ENCODE assay signal across 12 mouse cellular contexts in genomic region chr10:127323131-127323855, GRCm38 (mm10). TPM values are rescaled to one million over a fixed set of nuclear protein-coding genes. Genes with fewer than 3 reads are reported as not detected.
DNase-seq lines count a peak whose midpoint lies in the region; ATAC-seq and TF ChIP-seq lines count a peak whose summit lies in the region.
"Had no signal": no experiment of that assay in that cellular context is flagged by ENCODE, and none has a peak within 500 bp of the region (broad histone marks: within the 10 kb centered on the region; RNA-seq: fewer than 3 reads in every experiment).

No protein-coding gene starts in this region.

- H3K4me3 ChIP-seq in lung, postnatal 0 days (ENCODE audit: low read depth, low read length): no peak overlapping the region; the same call in 1 of the 2 replicates
- no peak overlapping the region for H3K4me3 ChIP-seq in hindbrain, embryonic 16.5 days (ENCODE audit: low read length)
- no peak overlapping the region for H3K4me3 ChIP-seq in midbrain, postnatal 0 days (ENCODE audit: low read depth, low read length)
- H3K4me3 ChIP-seq: midbrain, embryonic 12.5 days had no signal

- peaks cover 8% of the 10 kb centered on the region for H3K4me1 ChIP-seq in lung, postnatal 0 days (ENCODE audit: insufficient read depth, low read depth, low read length)
- H3K4me1 ChIP-seq in hindbrain, embryonic 16.5 days (ENCODE audit: control insufficient read depth, insufficient read depth, low read depth, low read length): peaks cover 10% of the 10 kb centered on the region
- H3K4me1 ChIP-seq in midbrain, postnatal 0 days (ENCODE audit: insufficient read depth, low read length): peaks cover 3% of the 10 kb centered on the region; the same call in 1 of the 2 replicates

- TF ChIP-seq CTCF in lung, postnatal 0 days (IDR thresholded peaks at IDR 0.05): no peak
- no peak for TF ChIP-seq CTCF in midbrain, postnatal 0 days (IDR thresholded peaks at IDR 0.05)

- TF ChIP-seq EP300 in lung, postnatal 0 days (IDR thresholded peaks at IDR 0.05): no peak

- no peak for ATAC-seq in CD4-positive, CD25-positive, alpha-beta regulatory T cell, adult 4 months
- no peak for ATAC-seq in lung, postnatal 0 days
- ATAC-seq in hindbrain, embryonic 16.5 days: no peak
- no peak for ATAC-seq in midbrain, postnatal 0 days (ENCODE audit: low FRiP score)

- H3K9me3 ChIP-seq in lung, postnatal 0 days (ENCODE audit: low read length): no peaks in the 10 kb centered on the region
- 0 out of 2 replicates have a peak, but pooled peaks cover 2% of the 10 kb centered on the region for H3K9me3 ChIP-seq in hindbrain, embryonic 16.5 days (ENCODE audit: control insufficient read depth, low read length)
- no peaks in the 10 kb centered on the region for H3K9me3 ChIP-seq in midbrain, postnatal 0 days (ENCODE audit: low read length)
- H3K9me3 ChIP-seq: midbrain, embryonic 12.5 days had no signal

- no peak overlapping the region for H3K9ac ChIP-seq in lung, postnatal 0 days (replicated peaks; ENCODE audit: low read depth)
- no peak overlapping the region for H3K9ac ChIP-seq in hindbrain, embryonic 16.5 days (ENCODE audit: low read depth, low read length)
- no peak overlapping the region for H3K9ac ChIP-seq in midbrain, postnatal 0 days (replicated peaks; ENCODE audit: low read length, poor library complexity, severe bottlenecking)
- H3K9ac ChIP-seq: midbrain, embryonic 12.5 days had no signal

- peaks cover 42% of the 10 kb centered on the region for H3K27me3 ChIP-seq in lung, postnatal 0 days (replicated peaks; ENCODE audit: insufficient read depth, low read length)
- H3K27me3 ChIP-seq in hindbrain, embryonic 16.5 days (replicated peaks; ENCODE audit: control insufficient read depth, insufficient read depth, low read length): peaks cover 44% of the 10 kb centered on the region
- peaks cover 44% of the 10 kb centered on the region for H3K27me3 ChIP-seq in midbrain, postnatal 0 days (ENCODE audit: insufficient read depth, low read length)

- H3K27ac ChIP-seq in lung, postnatal 0 days (ENCODE audit: low read length): no peak overlapping the region; the same call in none of the 2 replicates
- no peak overlapping the region for H3K27ac ChIP-seq in hindbrain, embryonic 16.5 days (ENCODE audit: low read depth, low read length)
- no peak overlapping the region for H3K27ac ChIP-seq in midbrain, postnatal 0 days (ENCODE audit: low read depth, low read length)
- H3K27ac ChIP-seq: midbrain, embryonic 12.5 days had no signal

- no peaks in the 10 kb centered on the region for H3K36me3 ChIP-seq in lung, postnatal 0 days (ENCODE audit: insufficient read depth, low read length)
- no peaks in the 10 kb centered on the region for H3K36me3 ChIP-seq in hindbrain, embryonic 16.5 days (ENCODE audit: control insufficient read depth, insufficient read depth, low read length)
- no peaks in the 10 kb centered on the region for H3K36me3 ChIP-seq in midbrain, postnatal 0 days (ENCODE audit: insufficient read depth, low read length)
- H3K36me3 ChIP-seq: midbrain, embryonic 12.5 days had no signal

- H3K4me2 ChIP-seq in lung, postnatal 0 days (replicated peaks; ENCODE audit: low read depth, low read length): peak overlapping the region; percentile 17; the same call in 1 of the 2 replicates
- no peak overlapping the region for H3K4me2 ChIP-seq in hindbrain, embryonic 16.5 days (ENCODE audit: low read length)
- H3K4me2 ChIP-seq in midbrain, postnatal 0 days (ENCODE audit: low read depth, low read length, poor library complexity, severe bottlenecking): no peak overlapping the region
- H3K4me2 ChIP-seq: midbrain, embryonic 12.5 days had no signal

- peak; percentile 49 for DNase-seq in CD4-positive, CD25-positive, alpha-beta regulatory T cell, adult 2 months (ENCODE audit: low read depth, low spot score)
- DNase-seq in testis, postnatal 10 days (ENCODE audit: low spot score): peak; percentile 44
- no peak for DNase-seq in testis, postnatal 14 days (ENCODE audit: low spot score)
- peak; percentile 51 for DNase-seq in lung, postnatal 0 days (ENCODE audit: low spot score)
- DNase-seq in thymus, postnatal 36 days: peak; percentile 70 to 76
- DNase-seq in midbrain, postnatal 0 days (ENCODE audit: low spot score): no peak
- DNase-seq: adrenal gland, postnatal 36 days; layer of hippocampus, postnatal 36 days had no signal

- WGBS in lung, postnatal 0 days: 59% methylated on average over 17 of the region's 17 CpGs
- WGBS in hindbrain, embryonic 16.5 days: 82% methylated on average over 17 of the region's 17 CpGs
- 81% methylated on average over 17 of the region's 17 CpGs for WGBS in midbrain, postnatal 0 days

RNA-seq across cellular contexts. Expression of gene Arhgap9, which starts 1.5 kb away (rescaled TPM):
- 100 to 1,000 TPM in 1 of 2 experiments, 10 to 100 TPM in 1; 92.4 to 118 TPM for polyA plus RNA-seq in CD4-positive, CD25-positive, alpha-beta regulatory T cell, adult 4 months (2017; shearing (Covaris generic))
- 8.5 TPM in 2 replicates for polyA plus RNA-seq in lung, postnatal 0 days (2015; fragmentation: Nextera tagmentation; extraction: Ambion mirVana)
- 0.79 and 0.81 TPM in 2 replicates for polyA plus RNA-seq in hindbrain, embryonic 16.5 days (2015; fragmentation: Nextera tagmentation; extraction: Ambion mirVana)
- 0.24 and 1.2 TPM in 2 replicates for total RNA-seq in midbrain, postnatal 0 days (2014; rRNA removed)
- polyA plus RNA-seq in midbrain, postnatal 0 days (2015; fragmentation: Nextera tagmentation; extraction: Ambion mirVana): 0.91 and 1.0 TPM in 2 replicates

RNA-seq across cellular contexts. Expression of gene Mars, which starts 11.7 kb away (rescaled TPM):
- polyA plus RNA-seq in CD4-positive, CD25-positive, alpha-beta regulatory T cell, adult 4 months (2017; shearing (Covaris generic)): 10 to 100 TPM; 20.4 to 33.2 TPM
- 61.1 and 63.1 TPM in 2 replicates for polyA plus RNA-seq in lung, postnatal 0 days (2015; fragmentation: Nextera tagmentation; extraction: Ambion mirVana)
- polyA plus RNA-seq in hindbrain, embryonic 16.5 days (2015; fragmentation: Nextera tagmentation; extraction: Ambion mirVana): 108 and 113 TPM in 2 replicates
- 62.6 and 84.3 TPM in 2 replicates for total RNA-seq in midbrain, postnatal 0 days (2014; rRNA removed)
- polyA plus RNA-seq in midbrain, postnatal 0 days (2015; fragmentation: Nextera tagmentation; extraction: Ambion mirVana): 103 and 112 TPM in 2 replicates

RNA-seq across cellular contexts. Expression of gene Gli1, which starts 18.5 kb away (rescaled TPM):
- under 1 TPM; 0.19 to 0.75 TPM for polyA plus RNA-seq in CD4-positive, CD25-positive, alpha-beta regulatory T cell, adult 4 months (2017; shearing (Covaris generic))
- 4.2 and 5.2 TPM in 2 replicates for polyA plus RNA-seq in lung, postnatal 0 days (2015; fragmentation: Nextera tagmentation; extraction: Ambion mirVana)
- 1.8 and 2.1 TPM in 2 replicates for polyA plus RNA-seq in hindbrain, embryonic 16.5 days (2015; fragmentation: Nextera tagmentation; extraction: Ambion mirVana)
- total RNA-seq in midbrain, postnatal 0 days (2014; rRNA removed): 4.2 and 6.9 TPM in 2 replicates
- polyA plus RNA-seq in midbrain, postnatal 0 days (2015; fragmentation: Nextera tagmentation; extraction: Ambion mirVana): 1.0 and 1.1 TPM in 2 replicates

RNA-seq across cellular contexts. Expression of gene Inhbe, which starts 30.9 kb away (rescaled TPM):
- polyA plus RNA-seq in CD4-positive, CD25-positive, alpha-beta regulatory T cell, adult 4 months (2017; shearing (Covaris generic)): not detected
- polyA plus RNA-seq in lung, postnatal 0 days (2015; fragmentation: Nextera tagmentation; extraction: Ambion mirVana): not detected in 2 replicates
- 0.03 and 0.09 TPM in 2 replicates for polyA plus RNA-seq in hindbrain, embryonic 16.5 days (2015; fragmentation: Nextera tagmentation; extraction: Ambion mirVana)
- not detected in 2 replicates for total RNA-seq in midbrain, postnatal 0 days (2014; rRNA removed)
- 0.04 TPM in 1 of 2 replicates, not detected in the other for polyA plus RNA-seq in midbrain, postnatal 0 days (2015; fragmentation: Nextera tagmentation; extraction: Ambion mirVana)
- total RNA-seq: adrenal gland, postnatal 36 days; layer of hippocampus, postnatal 36 days had no signal
- polyA plus RNA-seq: intestine, embryonic 14.5 days; midbrain, embryonic 12.5 days had no signal

RNA-seq across cellular contexts. Expression of gene Mbd6, which starts 34.5 kb away (rescaled TPM):
- polyA plus RNA-seq in CD4-positive, CD25-positive, alpha-beta regulatory T cell, adult 4 months (2017; shearing (Covaris generic)): 10 to 100 TPM in 1 of 2 experiments, 1 to 10 TPM in 1; 4.0 to 14.7 TPM
- polyA plus RNA-seq in lung, postnatal 0 days (2015; fragmentation: Nextera tagmentation; extraction: Ambion mirVana): 13.5 and 14.2 TPM in 2 replicates
- 11.2 and 11.5 TPM in 2 replicates for polyA plus RNA-seq in hindbrain, embryonic 16.5 days (2015; fragmentation: Nextera tagmentation; extraction: Ambion mirVana)
- 8.2 and 10.0 TPM in 2 replicates for total RNA-seq in midbrain, postnatal 0 days (2014; rRNA removed)
- 7.3 and 11.2 TPM in 2 replicates for polyA plus RNA-seq in midbrain, postnatal 0 days (2015; fragmentation: Nextera tagmentation; extraction: Ambion mirVana)

Comparison
In these comparisons a context has a peak if more than half of its experiments do, and no peak if none do; other contexts are left out.
1. DNase-seq: peak in CD4-positive, CD25-positive, alpha-beta regulatory T cell, adult 2 months (single experiment), testis, postnatal 10 days (single experiment), lung, postnatal 0 days (single experiment) and thymus, postnatal 36 days (2 of 2); none in testis, postnatal 14 days (single experiment) and midbrain, postnatal 0 days (single experiment).